Mouse (Mus musculus) lung, adult 10 weeks (tissue): ENCODE data around the gene Mbl1. TPM values are rescaled to one million over a fixed set of nuclear protein-coding genes. Genes with fewer than 3 reads are reported as not detected.

ENCODE experiments used
- polyA plus RNA-seq: library from polyadenylated mRNA; stranded (reverse); fragments of 350-450 nt; fragmentation: Illumina TruSeq; extraction: RNeasy Lipid Tissue Mini Kit (QIAGEN cat#74804); gene quantifications from one replicate; pipeline ENCODE4 v1.2.3, GENCODE M21; 2014; ENCODE audit warnings: low read depth, low replicate concordance; ENCODE audit not compliant: insufficient read depth

Mbl1 gene
- polyA plus RNA-seq: 0.74 TPM

DNA sequence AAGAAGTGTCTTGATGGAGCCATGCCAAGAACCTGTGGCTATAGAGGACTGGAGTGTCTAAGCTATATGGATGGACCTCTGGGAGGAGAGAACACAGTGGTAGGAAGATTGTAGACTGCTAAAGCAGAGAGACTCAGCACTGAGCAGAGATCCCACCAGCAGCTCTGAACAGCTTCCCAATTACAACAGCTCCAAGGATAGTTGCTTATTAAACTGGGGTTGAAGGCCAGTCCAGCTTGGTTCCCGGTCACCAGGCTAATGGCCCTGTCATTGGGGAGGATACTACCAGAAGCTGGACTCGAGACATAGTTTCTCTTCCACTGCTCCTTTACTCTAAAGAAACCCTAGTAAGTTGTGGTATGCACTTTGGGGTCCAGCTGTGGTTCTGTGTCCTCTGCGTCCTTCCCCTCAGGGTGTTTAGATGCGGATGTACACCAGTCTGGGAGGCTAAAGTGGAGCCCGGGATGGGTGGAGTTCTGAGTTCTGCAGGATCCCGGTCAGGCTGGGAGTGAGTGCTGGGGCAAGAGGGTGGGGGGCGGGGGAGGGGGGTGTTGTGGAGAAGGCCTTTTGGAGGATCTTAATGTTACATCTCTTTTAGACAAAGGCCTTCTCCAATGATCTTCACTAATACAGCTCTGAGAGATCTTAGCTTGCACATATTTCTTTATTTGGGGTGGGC is at the start of gene Mbl1:
Gene Mbl1 (plus strand): TSS at position 239 of the 679 bp plus-strand sequence.

DNA sequence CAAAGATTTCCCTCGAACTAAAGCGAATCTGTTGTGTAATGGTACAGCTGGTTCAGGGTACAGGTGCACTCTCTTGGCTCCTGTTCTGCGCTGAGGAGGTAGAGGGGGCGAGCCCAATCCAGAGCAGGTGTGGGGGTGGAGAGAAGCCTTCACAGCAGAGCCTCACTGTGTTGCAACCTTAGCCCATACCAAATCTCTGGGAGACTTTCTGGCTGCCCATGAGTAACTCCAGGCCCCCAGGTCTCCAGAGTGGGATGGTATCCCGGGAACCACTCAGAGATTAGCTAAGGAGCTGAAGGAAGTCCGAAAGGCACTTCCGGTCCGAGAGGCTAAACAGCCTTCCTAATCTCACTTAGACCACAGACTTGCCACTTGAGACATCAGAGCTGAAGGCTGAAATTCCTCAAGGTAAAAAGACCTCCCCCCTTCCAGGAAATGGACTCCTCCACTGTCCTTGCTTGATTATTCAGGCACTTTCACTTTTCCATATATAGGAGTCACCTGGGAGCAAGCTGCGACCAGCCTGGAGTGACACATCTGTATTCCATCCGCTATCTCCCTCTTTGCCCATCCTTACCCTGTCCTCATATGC is 46.3 kb upstream of the Mbl1 start, which contains the start of gene Mat1a:
Gene Mat1a (plus strand): TSS at position 183 of the 592 bp plus-strand sequence.

DNA sequence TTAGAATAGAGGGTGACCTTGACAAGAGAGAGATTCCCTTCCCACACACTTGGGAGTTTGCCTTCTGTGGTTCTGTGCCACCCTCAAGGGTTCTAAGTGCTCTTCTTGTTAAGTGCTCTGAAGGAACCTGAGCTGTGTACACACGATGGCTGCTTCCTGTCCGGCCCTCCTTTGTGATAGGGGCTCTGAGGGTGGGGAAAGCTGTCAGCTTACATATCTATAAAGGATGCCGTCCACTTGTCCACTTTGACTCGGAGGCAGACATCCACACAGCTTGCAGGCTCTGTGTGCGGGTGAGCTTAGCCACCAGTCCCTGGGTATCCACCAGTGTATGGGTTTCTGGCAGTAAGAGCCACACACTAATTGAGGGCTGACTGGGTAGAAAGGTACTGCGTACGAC is 19.7 kb upstream of the Mbl1 start, which contains the start of gene Sftpa1:
Gene Sftpa1 (plus strand): TSS at position 243 of the 400 bp plus-strand sequence.

DNA sequence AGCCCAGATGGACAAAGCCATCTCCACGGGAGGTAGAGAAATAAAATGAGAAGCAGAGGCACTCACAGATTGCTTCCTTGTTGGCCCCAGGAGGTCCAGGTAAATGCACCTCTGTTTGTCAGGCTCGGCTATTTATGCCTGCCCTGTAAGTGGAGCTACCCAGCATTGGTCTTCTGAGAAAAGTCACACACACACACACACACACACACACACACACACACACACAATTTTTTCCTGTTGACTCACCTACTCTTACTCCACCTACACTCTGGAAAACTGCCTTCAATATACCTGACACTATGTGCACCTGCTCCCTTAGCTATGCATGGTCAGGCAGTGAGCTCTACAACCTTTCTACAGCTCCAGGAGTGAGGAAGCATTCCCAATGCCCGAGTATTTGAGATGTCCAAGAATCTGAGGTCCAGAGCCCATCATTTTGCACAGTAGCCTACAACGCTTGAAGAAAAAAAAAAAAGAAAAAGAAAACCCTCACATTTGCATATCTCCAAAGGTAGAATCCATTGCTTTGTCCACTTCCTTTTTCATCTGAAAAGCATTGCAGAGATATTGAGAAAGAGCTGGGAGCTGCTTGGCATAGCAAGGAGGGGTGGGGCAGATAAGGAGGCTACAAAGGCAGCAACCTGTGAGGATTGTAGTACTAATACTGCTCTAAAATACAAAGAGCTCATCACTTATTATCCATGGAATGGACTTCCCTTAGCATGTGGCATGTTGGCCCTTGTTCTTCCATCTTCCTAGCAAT is 34.0 kb downstream of the Mbl1 start, which contains the start of gene Sftpd:
Gene Sftpd (minus strand): TSS at position 91 of the 763 bp plus-strand sequence.

Other genes starting within 250 kb of the Mbl1 start
- 46.6 TPM for gene Tspan14, start 184.7 kb upstream of the Mbl1 start, polyA plus RNA-seq
- 41.5 TPM for gene Fam213a, start 137.7 kb upstream of the Mbl1 start, polyA plus RNA-seq
- 1.5 TPM for gene Dydc2, start 82.2 kb upstream of the Mbl1 start, polyA plus RNA-seq
- not detected for gene Dydc1, start 78.5 kb upstream of the Mbl1 start, polyA plus RNA-seq
- gene Mat1a, start 46.4 kb upstream of the Mbl1 start, polyA plus RNA-seq: 3.5 TPM
- 4,670 TPM for gene Sftpa1, start 19.7 kb upstream of the Mbl1 start, polyA plus RNA-seq
- 1,193 TPM for gene Sftpd, start 33.7 kb downstream of the Mbl1 start, polyA plus RNA-seq
- not detected for gene Gm2832, start 127.3 kb downstream of the Mbl1 start, polyA plus RNA-seq
- not detected for gene Gm5798, start 197.2 kb downstream of the Mbl1 start, polyA plus RNA-seq
- gene Gm7945, start 234.9 kb downstream of the Mbl1 start, polyA plus RNA-seq: not detected